Mouse (Mus musculus) granulocyte monocyte progenitor cell, adult 5-6 weeks (primary cell): Measurements from ENCODE around the gene Evx2. TPM values are rescaled to one million over a fixed set of nuclear protein-coding genes. Genes with fewer than 3 reads are reported as not detected.

Experiments
- ATAC-seq: replicated peaks from 2 replicates; pipeline ENCODE4 v1.8.0; 2016; ENCODE audit warnings: mild to moderate bottlenecking, moderate TSS enrichment, inconsistent platforms; ENCODE audit not compliant: poor library complexity, severe bottlenecking
- total RNA-seq, 2 experiments: library from RNA; stranded (forward) in 1 of 2; stranded (reverse) in 1 of 2; fragments of 200-712, 200-1000 nt in 1 of 2; fragments of >200 nt in 1 of 2; fragmentation: Nextera tagmentation in 1 of 2; gene quantifications; 2 replicates each; pipeline ENCODE4 v1.2.3; 2014 to 2017

The Evx2 gene
- total RNA-seq, 2 experiments from 2014 or later = not detected

GRCm38 (mm10) chr2:74696442-74697335 lies 37.3 kb upstream of the Evx2 start:
- no peak for ATAC-seq

- ATAC-seq = no peak
Observed at GRCm38 (mm10) chr2:74695813-74696430, 36.6 kb upstream of the Evx2 start.

GRCm38 (mm10) chr2:74695383-74695782 lies 36.0 kb upstream of the Evx2 start:
- ATAC-seq = no peak

GRCm38 (mm10) chr2:74694066-74694465 lies 34.7 kb upstream of the Evx2 start:
- no peak for ATAC-seq

GRCm38 (mm10) chr2:74693432-74693827 lies 34.1 kb upstream of the Evx2 start:
- no peak for ATAC-seq

GRCm38 (mm10) chr2:74692808-74693431 lies 33.6 kb upstream of the Evx2 start:
- ATAC-seq = no peak

GRCm38 (mm10) chr2:74691995-74692807 lies 32.8 kb upstream of the Evx2 start:
- no peak for ATAC-seq

- no peak for ATAC-seq
Observed at GRCm38 (mm10) chr2:74691022-74691951, 31.9 kb upstream of the Evx2 start, which contains the start of gene Hoxd10. Gene Hoxd10, plus strand, starts transcription at chr2:74691924.

GRCm38 (mm10) chr2:74690338-74690716 lies 31.0 kb upstream of the Evx2 start:
- ATAC-seq = no peak

GRCm38 (mm10) chr2:74689574-74690337 lies 30.4 kb upstream of the Evx2 start:
- ATAC-seq = peak; percentile 40; the same call in 1 of the 2 replicates

GRCm38 (mm10) chr2:74688795-74689573 lies 29.6 kb upstream of the Evx2 start:
- ATAC-seq = no peak

- no peak for ATAC-seq
Observed at GRCm38 (mm10) chr2:74687698-74688555, 28.6 kb upstream of the Evx2 start.

- ATAC-seq = no peak
Observed at GRCm38 (mm10) chr2:74686988-74687697, 27.8 kb upstream of the Evx2 start.

- 0 out of 2 replicates have a peak, but pooled peaks have one; percentile 44 for ATAC-seq
Observed at GRCm38 (mm10) chr2:74686301-74686987, 27.1 kb upstream of the Evx2 start.

GRCm38 (mm10) chr2:74685059-74685603 lies 25.8 kb upstream of the Evx2 start:
- no peak for ATAC-seq
